Mouse (Mus musculus) kidney, postnatal 25 days (tissue): ENCODE measurements around the gene Mrpl41.

Experiments used
- DNase-seq, 2 experiments: peaks; one replicate each; pipeline ENCODE4 v3.0.0; 2021; ENCODE audit warnings: mixed read lengths in 2 of 2

Gene Mrpl41

GRCm38 (mm10) chr2:24935057-24935796 lies 39.7 kb downstream of the Mrpl41 start, which contains the start of gene Arrdc1:
Gene Arrdc1, minus strand, starts transcription at chr2:24935252.
- DNase-seq = peak; percentile 98

GRCm38 (mm10) chr2:24934441-24934963 lies 40.4 kb downstream of the Mrpl41 start:
- DNase-seq = peak; percentile 56 to 84

- no peak for DNase-seq
These were observed 45.3 kb downstream of the Mrpl41 start for GRCm38 (mm10) chr2:24929593-24929992.

GRCm38 (mm10) chr2:24929119-24929518 lies 45.8 kb downstream of the Mrpl41 start:
- DNase-seq = peak; percentile 55 to 78

- peak; percentile 65 to 83 for DNase-seq
These were observed 47.0 kb downstream of the Mrpl41 start for GRCm38 (mm10) chr2:24927810-24928479.

- DNase-seq = peak in 1 of 2 experiments; percentile 38
These were observed 47.9 kb downstream of the Mrpl41 start for GRCm38 (mm10) chr2:24926965-24927358.

- DNase-seq = peak in 1 of 2 experiments; percentile 55
These were observed 48.4 kb downstream of the Mrpl41 start for GRCm38 (mm10) chr2:24926345-24926964.

GRCm38 (mm10) chr2:24925284-24925683 lies 49.6 kb downstream of the Mrpl41 start:
- no peak for DNase-seq
